Mouse (Mus musculus) intestine, embryonic 15.5 days (tissue): ENCODE results near the gene Gdpgp1. TPM values are rescaled to one million over a fixed set of nuclear protein-coding genes. Genes with fewer than 3 reads are reported as not detected.
A peak's percentile ranks its signal among the peaks of the same experiment; 100 is the strongest.

Experiments used
- ATAC-seq: fragments of 200-750 bp; cut with Nextera tagmentation; 2 replicates; pipeline ENCODE4 v1.8.0; 2017; ENCODE audit warnings: moderate TSS enrichment, moderate library complexity
- H3K27ac ChIP-seq: fragments of 300-500 bp; sonication (generic); 2 replicates; pipeline ENCODE4 v1.5.1; 2015; ENCODE audit warnings: mild to moderate bottlenecking, inconsistent platforms
- H3K27me3 ChIP-seq: fragments of 300-500 bp; sonication (generic); replicated peaks from 2 replicates; pipeline ENCODE4 v1.6.1; 2015; ENCODE audit warnings: inconsistent platforms
- H3K36me3 ChIP-seq: fragments of 300-500 bp; sonication (generic); 2 replicates; pipeline ENCODE4 v1.6.1; 2015; ENCODE audit warnings: inconsistent platforms
- H3K4me1 ChIP-seq: fragments of 300-500 bp; sonication (generic); replicated peaks from 2 replicates; pipeline ENCODE4 v1.6.1; 2015; ENCODE audit warnings: inconsistent platforms
- H3K4me2 ChIP-seq: fragments of 300-500 bp; sonication (generic); replicated peaks from 2 replicates; pipeline ENCODE4 v1.6.1; 2015; ENCODE audit warnings: mild to moderate bottlenecking, inconsistent platforms
- H3K4me3 ChIP-seq: fragments of 300-500 bp; sonication (generic); replicated peaks from 2 replicates; pipeline ENCODE4 v1.5.1; 2015; ENCODE audit warnings: inconsistent platforms
- H3K9ac ChIP-seq: fragments of 300-500 bp; sonication (generic); 2 replicates; pipeline ENCODE4 v1.6.1; 2015; ENCODE audit warnings: inconsistent platforms
- H3K9me3 ChIP-seq: fragments of 300-500 bp; sonication (generic); 2 replicates; pipeline ENCODE4 v1.6.1; 2016; ENCODE audit warnings: inconsistent platforms
- WGBS: fragments of 180-500 bp; shearing (Covaris S2); methylation state at CpG from one replicate; pipeline ENCODE4 v1.1.7; 2015; 5-methylcytosine and 5-hydroxymethylcytosine counted together
- polyA plus RNA-seq: library from polyadenylated mRNA; unstranded; fragments of >200 nt; fragmentation: Nextera tagmentation; extraction: Ambion mirVana; gene quantifications from 2 replicates; pipeline ENCODE4 v1.2.1, GENCODE M21; 2015

The Gdpgp1 gene
- 6.5 and 6.6 TPM in 2 replicates for polyA plus RNA-seq

DNA sequence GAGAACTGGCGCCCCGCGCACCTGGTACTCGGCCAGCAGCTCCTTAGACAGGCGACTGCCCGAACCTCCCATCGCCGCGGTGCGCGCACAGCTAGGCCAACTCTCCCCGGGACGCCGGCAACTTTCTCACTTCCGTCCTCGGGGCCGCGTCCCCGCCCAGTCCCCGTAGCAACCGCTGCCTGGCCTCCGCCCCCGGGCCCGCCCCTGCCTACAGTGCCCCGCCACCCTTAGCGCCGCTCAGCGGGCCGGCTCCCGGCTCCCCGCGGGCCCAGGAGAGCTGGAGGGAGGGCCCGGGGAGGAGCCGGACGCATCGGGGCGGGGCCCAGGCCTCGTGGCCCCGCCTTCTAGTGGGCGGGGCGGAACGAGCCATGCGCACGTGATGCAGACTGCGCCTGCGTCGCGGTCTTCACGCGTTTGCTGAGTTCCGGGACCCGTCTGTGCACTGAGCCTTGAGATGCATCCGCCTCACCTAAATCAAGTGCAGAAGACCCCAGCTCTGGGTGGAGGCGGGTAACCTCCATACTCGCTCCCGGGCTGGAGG lies at the start of gene Gdpgp1, which contains the start of gene Cib1:
Gene Gdpgp1 (plus strand): TSS at position 377 of the 541 bp plus-strand sequence.
Gene Cib1 (minus strand): TSS at position 325 of the 541 bp plus-strand sequence.
- peak; percentile 99 for ATAC-seq
- H3K36me3 ChIP-seq, result no peaks in the 10 kb centered on the region; the same call in 1 of the 2 replicates

DNA sequence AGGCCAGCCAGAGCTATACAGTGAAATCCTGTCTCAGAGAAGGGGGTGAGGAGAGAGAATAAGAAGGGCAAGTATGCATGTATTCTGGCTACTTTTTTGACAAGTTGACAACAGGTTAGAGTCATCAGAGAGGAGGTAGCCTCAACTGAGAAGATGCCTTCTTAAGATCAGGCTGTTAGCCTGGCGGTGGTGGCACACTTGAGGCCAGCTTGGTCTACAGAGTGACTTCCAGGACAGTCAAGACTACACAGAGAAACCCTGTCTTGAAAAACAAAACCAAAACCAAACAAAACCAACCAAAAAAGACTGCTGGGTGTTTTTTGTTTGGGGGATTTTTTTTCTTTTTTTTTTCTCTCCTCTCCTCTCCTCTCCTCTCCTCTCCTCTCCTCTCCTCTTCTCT lies 49.2 kb upstream of the Gdpgp1 start:
- no peak for ATAC-seq
- H3K4me2 ChIP-seq, result no peak overlapping the region
- H3K4me3 ChIP-seq, result no peak overlapping the region
- no peaks in the 10 kb centered on the region for H3K36me3 ChIP-seq
- H3K9me3 ChIP-seq, result no peaks in the 10 kb centered on the region
- 94% methylated on average over 1 of the region's 1 CpGs for WGBS
- no peak overlapping the region for H3K27ac ChIP-seq
- H3K4me1 ChIP-seq, result peaks cover 17% of the 10 kb centered on the region
- H3K9ac ChIP-seq, result no peak overlapping the region
- no peaks in the 10 kb centered on the region for H3K27me3 ChIP-seq

More for the DNA sequence above, at the start of gene Gdpgp1, which contains the start of gene Cib1:
- no peaks in the 10 kb centered on the region for H3K9me3 ChIP-seq
- H3K4me1 ChIP-seq, result 0 out of 2 replicates have a peak, but pooled peaks cover 4% of the 10 kb centered on the region
- WGBS, result 1% methylated on average over 56 of the region's 56 CpGs
- peak within 1 kb of the TSS; percentile 88 for H3K27ac ChIP-seq
- H3K4me2 ChIP-seq, result peak within 1 kb of the TSS; percentile 88
- H3K9ac ChIP-seq, result peak within 1 kb of the TSS; percentile 64
- peak within 1 kb of the TSS; percentile 78 for H3K4me3 ChIP-seq
- no peaks in the 10 kb centered on the region for H3K27me3 ChIP-seq

DNA sequence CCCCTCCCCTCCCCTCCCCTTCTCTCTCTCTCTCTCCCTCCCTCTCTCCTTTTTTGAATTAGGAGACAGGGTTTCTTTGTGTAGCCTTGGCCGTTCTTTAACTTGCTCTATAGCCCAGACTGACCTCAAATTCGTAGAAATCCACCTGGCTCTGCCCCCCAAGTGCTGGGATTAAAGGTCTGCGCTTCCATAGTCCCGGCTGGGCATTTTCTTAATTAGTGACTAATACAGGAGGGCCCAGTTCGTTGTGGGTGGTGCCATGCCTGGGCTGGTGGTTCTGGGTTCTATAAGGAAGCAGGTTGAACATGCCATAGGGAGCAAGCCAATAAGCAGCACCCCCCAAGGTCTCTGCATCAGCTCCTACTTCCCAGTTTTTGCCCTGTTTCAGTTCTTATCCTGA lies 48.7 kb upstream of the Gdpgp1 start:
- Histone ChIP-seq H3K4me2 (no peak overlapping the region), H3K4me1 (peaks cover 22% of the 10 kb centered on the region), H3K4me3 (no peak overlapping the region), H3K27me3 (no peaks in the 10 kb centered on the region), H3K9me3 (no peaks in the 10 kb centered on the region), H3K9ac (no peak overlapping the region), H3K27ac (no peak overlapping the region), H3K36me3 (no peaks in the 10 kb centered on the region)
- no peak for ATAC-seq
- 57% methylated on average over 4 of the region's 5 CpGs for WGBS

DNA sequence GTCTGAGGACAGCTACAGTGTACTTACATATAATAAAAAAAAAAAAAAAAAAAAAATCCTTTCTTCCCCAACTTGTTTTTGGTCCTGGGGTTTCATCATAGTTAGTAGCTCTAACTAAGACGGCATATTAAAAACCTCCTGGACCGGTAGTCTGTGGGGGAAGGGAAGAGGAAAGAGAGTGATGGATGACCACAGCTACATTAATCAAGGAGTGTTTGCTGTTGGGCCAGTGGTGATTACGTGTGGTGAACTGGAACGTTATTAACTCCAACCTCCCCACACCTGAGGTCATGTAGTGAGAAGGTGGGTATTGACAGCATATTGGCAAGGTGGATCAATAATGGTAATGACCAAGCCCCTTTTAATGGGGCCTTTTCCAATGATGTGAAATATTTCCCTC lies 48.1 kb upstream of the Gdpgp1 start:
- no peaks in the 10 kb centered on the region for H3K9me3 ChIP-seq
- H3K4me3 ChIP-seq, result no peak overlapping the region
- peaks cover 27% of the 10 kb centered on the region for H3K4me1 ChIP-seq
- H3K27ac ChIP-seq, result no peak overlapping the region
- H3K27me3 ChIP-seq, result no peaks in the 10 kb centered on the region
- H3K4me2 ChIP-seq, result no peak overlapping the region
- WGBS, result 45% methylated on average over 4 of the region's 4 CpGs
- no peak for ATAC-seq
- no peak overlapping the region for H3K9ac ChIP-seq
- H3K36me3 ChIP-seq, result no peaks in the 10 kb centered on the region

DNA sequence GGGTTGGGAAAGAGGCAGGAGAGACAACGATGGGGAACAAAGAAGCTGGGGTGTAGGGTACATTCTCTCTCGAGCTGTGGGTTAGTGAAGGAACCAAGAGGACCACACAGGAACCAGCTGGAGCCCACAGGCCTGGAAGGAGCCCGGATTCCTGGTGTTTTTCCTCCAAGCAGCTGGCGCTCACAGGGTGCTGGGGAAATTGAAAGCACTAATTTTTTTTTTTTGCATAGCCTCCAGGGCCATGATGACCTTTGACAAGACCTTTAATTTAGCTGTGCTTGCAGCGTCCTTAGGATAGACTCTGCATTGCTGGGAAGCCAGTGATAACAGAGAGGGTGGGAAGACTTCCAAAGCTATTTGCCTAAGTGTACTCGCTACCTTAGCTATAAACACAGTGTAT lies 47.7 kb upstream of the Gdpgp1 start:
- Histone ChIP-seq H3K9me3 (no peaks in the 10 kb centered on the region), H3K4me3 (no peak overlapping the region), H3K9ac (no peak overlapping the region), H3K4me1 (peaks cover 28% of the 10 kb centered on the region), H3K36me3 (no peaks in the 10 kb centered on the region), H3K4me2 (no peak overlapping the region), H3K27me3 (no peaks in the 10 kb centered on the region), H3K27ac (no peak overlapping the region)
- 46% methylated on average over 6 of the region's 6 CpGs for WGBS
- no peak for ATAC-seq

- Histone ChIP-seq H3K27me3 (no peaks in the 10 kb centered on the region), H3K4me2 (peak overlapping the region; percentile 84), H3K9me3 (no peaks in the 10 kb centered on the region), H3K27ac (peak overlapping the region; percentile 89), H3K4me3 (peak overlapping the region; percentile 58), H3K36me3 (no peaks in the 10 kb centered on the region), H3K9ac (peak overlapping the region; percentile 66), H3K4me1 (peaks cover 33% of the 10 kb centered on the region)
- ATAC-seq, result peak; percentile 48
- 6% methylated on average over 8 of the region's 8 CpGs for WGBS
Observed at GRCm38 (mm10) chr7:80186021-80186420, 46.6 kb upstream of the Gdpgp1 start.

DNA sequence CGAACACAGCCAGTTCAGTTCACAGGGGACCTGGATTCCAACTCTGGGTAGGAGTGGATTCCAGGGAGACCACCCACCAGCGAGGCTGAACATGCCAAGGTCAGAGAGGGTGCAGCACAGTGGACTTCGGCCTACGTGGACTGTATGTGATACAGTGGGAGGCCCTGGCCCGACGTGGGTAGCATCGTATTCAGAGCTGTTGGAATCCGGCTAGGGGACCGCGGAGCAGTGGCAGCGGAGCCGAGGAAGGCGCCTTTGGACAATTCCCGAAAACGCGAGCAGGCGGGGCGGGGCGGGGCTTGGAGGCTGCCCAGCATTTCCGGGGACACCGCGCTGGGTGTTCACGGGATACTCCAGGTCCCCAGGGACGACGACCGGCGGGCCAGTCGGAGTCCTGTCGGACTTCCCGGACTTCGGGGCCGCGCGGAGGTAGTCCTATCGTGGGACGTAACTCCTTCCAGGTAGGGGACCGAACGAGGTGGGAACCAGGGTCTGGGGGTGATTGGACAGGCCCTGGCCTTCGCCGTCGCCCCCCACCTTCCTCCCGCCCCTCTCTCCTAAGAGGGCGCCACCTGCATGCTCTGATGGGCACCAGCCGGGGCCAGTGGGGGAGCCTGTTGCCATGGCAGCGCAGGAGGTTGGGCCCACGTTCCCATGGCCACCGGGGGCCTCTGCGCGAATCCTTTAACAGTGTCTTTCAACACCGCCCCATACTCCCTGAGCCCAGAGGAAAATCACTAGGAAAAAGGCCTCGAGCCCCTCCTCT lies 46.0 kb upstream of the Gdpgp1 start, which contains the start of gene Sema4b:
Gene Sema4b (plus strand): TSS at position 311 of the 766 bp plus-strand sequence.
- Histone ChIP-seq H3K4me1 (peaks cover 39% of the 10 kb centered on the region), H3K9me3 (no peaks in the 10 kb centered on the region), H3K4me3 (peak within 1 kb of the TSS; percentile 58), H3K9ac (peak within 1 kb of the TSS; percentile 66), H3K27me3 (no peaks in the 10 kb centered on the region), H3K27ac (peak within 1 kb of the TSS; percentile 89), H3K4me2 (peak within 1 kb of the TSS; percentile 84), H3K36me3 (no peaks in the 10 kb centered on the region)
- under 1% methylated on average over 47 of the region's 51 CpGs for WGBS
- ATAC-seq, result peak; percentile 88

- Histone ChIP-seq H3K9me3 (no peaks in the 10 kb centered on the region), H3K27ac (peak overlapping the region; percentile 89; the same call in 1 of the 2 replicates), H3K27me3 (no peaks in the 10 kb centered on the region), H3K4me1 (peaks cover 47% of the 10 kb centered on the region), H3K9ac (0 out of 2 replicates have a peak overlapping the region, but pooled peaks have one; percentile 66), H3K4me2 (peak overlapping the region; percentile 84), H3K36me3 (no peaks in the 10 kb centered on the region), H3K4me3 (peak overlapping the region; percentile 58)
- no peak for ATAC-seq
- 73% methylated on average over 12 of the region's 12 CpGs for WGBS
Observed at GRCm38 (mm10) chr7:80187501-80187900, 45.2 kb upstream of the Gdpgp1 start.

GRCm38 (mm10) chr7:80188579-80189125 lies 44.0 kb upstream of the Gdpgp1 start:
- H3K4me1 ChIP-seq, result peaks cover 52% of the 10 kb centered on the region
- H3K9ac ChIP-seq, result no peak overlapping the region
- H3K4me3 ChIP-seq, result no peak overlapping the region
- no peaks in the 10 kb centered on the region for H3K9me3 ChIP-seq
- no peak for ATAC-seq
- no peaks in the 10 kb centered on the region for H3K27me3 ChIP-seq
- 88% methylated on average over 2 of the region's 2 CpGs for WGBS
- H3K27ac ChIP-seq, result peak overlapping the region; percentile 23; the same call in 1 of the 2 replicates
- no peak overlapping the region for H3K4me2 ChIP-seq
- H3K36me3 ChIP-seq, result no peaks in the 10 kb centered on the region

DNA sequence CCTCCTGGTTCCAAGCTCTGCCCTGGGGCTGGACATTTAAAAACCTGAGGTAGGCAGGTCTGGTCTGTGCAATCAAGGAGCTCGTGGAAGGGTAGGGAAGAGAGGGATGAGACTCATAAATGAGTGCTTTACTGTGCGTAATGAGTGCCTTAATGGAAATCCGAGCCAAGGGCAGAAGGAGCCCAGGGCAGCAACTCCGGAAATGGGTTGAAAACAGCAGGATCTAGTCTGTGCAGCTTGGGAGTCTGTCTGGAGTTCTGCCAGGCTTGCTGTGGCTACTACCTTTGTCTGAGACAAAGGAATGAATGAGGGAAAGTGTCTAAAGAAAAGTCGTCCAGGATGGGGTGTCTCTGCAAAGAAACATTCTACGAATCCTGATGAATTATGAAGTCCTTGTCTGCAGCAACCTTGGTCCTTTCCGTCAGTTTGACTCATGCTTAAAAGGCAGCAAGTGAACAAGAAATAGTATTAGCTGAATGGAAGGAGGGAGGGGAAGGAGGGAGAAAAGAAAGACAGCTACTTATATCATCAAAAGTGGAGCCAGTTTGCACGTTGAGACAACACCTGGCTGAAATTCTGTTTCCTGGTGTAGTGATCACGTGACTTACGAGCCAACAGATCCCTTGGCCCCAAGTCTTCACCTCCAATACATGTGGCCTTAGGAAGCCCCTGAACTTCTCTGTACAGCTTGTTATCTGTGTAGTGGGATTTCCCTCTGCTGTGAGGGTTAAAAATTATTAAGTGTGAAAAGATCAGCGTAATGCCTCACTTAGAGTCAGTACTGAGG lies 43.3 kb upstream of the Gdpgp1 start:
- no peaks in the 10 kb centered on the region for H3K27me3 ChIP-seq
- H3K4me3 ChIP-seq, result no peak overlapping the region
- H3K4me1 ChIP-seq, result peaks cover 52% of the 10 kb centered on the region
- H3K36me3 ChIP-seq, result no peaks in the 10 kb centered on the region
- no peak for ATAC-seq
- H3K9me3 ChIP-seq, result no peaks in the 10 kb centered on the region
- H3K4me2 ChIP-seq, result no peak overlapping the region
- peak overlapping the region; percentile 23; the same call in 1 of the 2 replicates for H3K27ac ChIP-seq
- WGBS, result 48% methylated on average over 11 of the region's 11 CpGs
- H3K9ac ChIP-seq, result no peak overlapping the region

- H3K4me1 ChIP-seq, result peaks cover 42% of the 10 kb centered on the region
- H3K4me3 ChIP-seq, result no peak overlapping the region
- peak overlapping the region; percentile 84 for H3K27ac ChIP-seq
- H3K4me2 ChIP-seq, result peak overlapping the region; percentile 67
- 42% methylated on average over 5 of the region's 5 CpGs for WGBS
- no peaks in the 10 kb centered on the region for H3K36me3 ChIP-seq
- H3K9ac ChIP-seq, result peak overlapping the region; percentile 6; the same call in 1 of the 2 replicates
- no peaks in the 10 kb centered on the region for H3K9me3 ChIP-seq
- peak; percentile 24 for ATAC-seq
- no peaks in the 10 kb centered on the region for H3K27me3 ChIP-seq
Observed at GRCm38 (mm10) chr7:80191455-80191854, 41.2 kb upstream of the Gdpgp1 start.
